Mouse (Mus musculus) limb, embryonic 14.5 days (tissue): ENCODE data around the gene Fndc3b. TPM values are rescaled to one million over a fixed set of nuclear protein-coding genes. Genes with fewer than 3 reads are reported as not detected.

Source experiments
- ATAC-seq: fragments of 200-750 bp; cut with Nextera tagmentation; 2 replicates; pipeline ENCODE4 v1.8.0; 2017; ENCODE audit warnings: low read depth, moderate number of reproducible peaks, moderate TSS enrichment; ENCODE audit not compliant: low FRiP score
- DNase-seq: peaks from one replicate; pipeline ENCODE4 v3.0.0-alpha.2; 2015; ENCODE audit warnings: low spot score
- H3K27ac ChIP-seq: fragments of 300-500 bp; sonication (generic); replicated peaks from 2 replicates; pipeline ENCODE4 v1.5.1; 2014; ENCODE audit warnings: low read depth, mild to moderate bottlenecking, low read length, moderate library complexity, mixed read lengths
- H3K27me3 ChIP-seq: fragments of 300-500 bp; sonication (generic); 2 replicates; pipeline ENCODE4 v1.6.1; 2014; ENCODE audit warnings: low read length, mixed read lengths; ENCODE audit not compliant: control insufficient read depth, insufficient read depth
- H3K36me3 ChIP-seq: fragments of 300-500 bp; sonication (generic); 2 replicates; pipeline ENCODE4 v1.6.1; 2014; ENCODE audit warnings: mild to moderate bottlenecking, low read length, moderate library complexity, mixed read lengths; ENCODE audit not compliant: control insufficient read depth, insufficient read depth
- H3K4me1 ChIP-seq: fragments of 300-500 bp; sonication (generic); 2 replicates; pipeline ENCODE4 v1.6.1; 2014; ENCODE audit warnings: antibody characterized with exemption, low read length, mixed read lengths; ENCODE audit not compliant: control insufficient read depth, insufficient read depth
- H3K4me2 ChIP-seq: fragments of 300-500 bp; sonication (generic); replicated peaks from 2 replicates; pipeline ENCODE4 v1.6.1; 2014; ENCODE audit warnings: low read depth, mild to moderate bottlenecking, low read length, moderate library complexity; ENCODE audit not compliant: severe bottlenecking
- H3K4me3 ChIP-seq: fragments of 300-500 bp; sonication (generic); replicated peaks from 2 replicates; pipeline ENCODE4 v1.5.1; 2014; ENCODE audit warnings: low read length
- H3K9ac ChIP-seq: fragments of 300-500 bp; sonication (generic); 2 replicates; pipeline ENCODE4 v1.6.1; 2014; ENCODE audit warnings: mild to moderate bottlenecking, low read depth, low read length, moderate library complexity; ENCODE audit not compliant: severe bottlenecking
- H3K9me3 ChIP-seq: fragments of 300-500 bp; sonication (generic); 2 replicates; pipeline ENCODE4 v1.6.1; 2016; ENCODE audit warnings: low read length; ENCODE audit not compliant: control insufficient read depth
- POLR2A ChIP-seq: fragments of 200-500 bp; IDR thresholded peaks from 2 replicates; pipeline ENCODE4 v1.8.0; 2012; ENCODE audit warnings: inconsistent platforms, mild to moderate bottlenecking, moderate library complexity, borderline replicate concordance; ENCODE audit not compliant: insufficient read depth, insufficient read length; ENCODE audit errors: extremely low read depth
- WGBS: fragments of 180-500 bp; shearing (Covaris S2); extraction: QIAGEN DNeasy Blood & Tissue Kit; methylation state at CpG from one replicate; pipeline ENCODE4 v1.1.7; 2014; 5-methylcytosine and 5-hydroxymethylcytosine counted together
- polyA plus RNA-seq, 2 experiments: library from polyadenylated mRNA; depleted of rRNA in 1 of 2; stranded (reverse) in 1 of 2; unstranded in 1 of 2; fragments of >200 nt; fragmentation: Nextera tagmentation in 1 of 2; extraction: Ambion mirVana in 1 of 2; gene quantifications; 2 replicates each; pipeline versions ENCODE4 v1.2.1 to v1.2.3; 2012 to 2014

The Fndc3b gene
- polyA plus RNA-seq, 2 experiments = 39.6 to 41.3 TPM

DNA sequence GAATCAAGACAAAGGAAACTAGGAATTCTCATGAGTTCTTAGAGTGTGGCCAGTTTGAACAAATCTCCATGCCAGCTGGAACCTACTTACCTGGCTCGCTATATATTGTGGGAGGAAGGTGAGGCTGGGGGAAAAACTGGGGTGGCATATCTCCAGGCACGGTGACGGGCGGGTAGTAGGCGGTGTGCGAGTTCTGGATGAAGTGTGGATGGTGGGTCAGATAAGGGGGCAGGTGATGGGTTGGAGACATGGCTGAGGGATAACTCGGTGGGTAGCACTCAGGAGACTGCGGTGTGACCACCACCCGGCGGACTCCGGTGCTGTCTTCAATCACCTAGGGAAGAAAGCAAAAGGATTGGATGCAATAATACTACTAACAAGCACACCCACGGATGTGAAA lies 169.3 kb downstream of the Fndc3b start:
- Histone ChIP-seq H3K36me3 (peaks cover 25% of the 10 kb centered on the region), H3K9ac (no peak overlapping the region), H3K9me3 (no peaks in the 10 kb centered on the region), H3K27me3 (no peaks in the 10 kb centered on the region), H3K4me3 (no peak overlapping the region), H3K4me2 (no peak overlapping the region), H3K4me1 (no peaks in the 10 kb centered on the region), H3K27ac (no peak overlapping the region)
- no peak for TF ChIP-seq POLR2A
- WGBS = 93% methylated on average over 12 of the region's 12 CpGs
- ATAC-seq (no peak), DNase-seq (no peak)

DNA sequence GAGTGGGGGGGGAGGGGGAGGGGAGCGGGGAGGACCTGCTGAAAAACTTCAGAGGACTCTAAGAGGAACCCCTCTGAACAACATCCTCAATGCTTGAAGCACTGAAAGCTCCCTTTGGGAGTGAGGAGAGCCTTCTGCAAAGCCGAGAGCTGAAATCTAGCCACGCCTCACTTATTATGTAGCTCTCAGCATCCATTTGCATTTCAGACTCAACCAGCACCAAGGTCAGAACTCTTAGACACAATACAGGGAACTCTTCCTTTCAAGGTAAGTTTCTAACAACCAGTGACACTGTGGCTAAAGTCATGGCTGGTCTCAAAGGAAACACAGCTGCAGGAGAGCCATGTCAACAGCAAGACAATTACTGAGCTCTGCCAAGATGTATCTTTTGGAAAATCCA lies 169.9 kb downstream of the Fndc3b start:
- ATAC-seq (no peak), DNase-seq (no peak)
- Histone ChIP-seq H3K9ac (no peak overlapping the region), H3K27me3 (no peaks in the 10 kb centered on the region), H3K4me3 (no peak overlapping the region), H3K4me1 (no peaks in the 10 kb centered on the region), H3K9me3 (no peaks in the 10 kb centered on the region), H3K4me2 (no peak overlapping the region), H3K27ac (no peak overlapping the region), H3K36me3 (peaks cover 31% of the 10 kb centered on the region)
- WGBS = 100% methylated on average over 2 of the region's 3 CpGs
- TF ChIP-seq POLR2A = no peak

DNA sequence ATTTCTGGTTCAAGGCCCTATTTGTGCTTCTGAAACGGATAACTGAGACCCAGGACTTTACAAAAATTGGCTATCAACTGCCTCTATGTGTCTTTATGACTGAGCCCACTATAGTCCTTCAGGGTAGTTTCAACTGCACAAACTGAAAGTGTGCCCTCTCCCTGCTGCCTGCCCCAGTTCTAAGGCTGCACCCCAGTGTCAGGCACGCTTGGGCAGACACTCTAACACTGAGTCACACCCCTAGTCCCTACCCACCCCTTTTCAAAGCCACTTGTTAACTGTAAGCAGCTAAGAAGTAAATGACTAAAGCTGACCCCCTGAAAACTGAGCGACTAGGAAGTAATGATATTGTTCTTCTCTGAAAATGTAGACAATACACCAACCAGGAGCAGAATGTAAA lies 176.9 kb downstream of the Fndc3b start:
- DNase-seq (no peak), ATAC-seq (no peak)
- Histone ChIP-seq H3K4me1 (peaks cover 5% of the 10 kb centered on the region; the same call in 1 of the 2 replicates), H3K9me3 (no peaks in the 10 kb centered on the region), H3K9ac (no peak overlapping the region), H3K36me3 (peaks cover 58% of the 10 kb centered on the region), H3K4me2 (no peak overlapping the region), H3K27ac (no peak overlapping the region), H3K4me3 (no peak overlapping the region), H3K27me3 (no peaks in the 10 kb centered on the region)
- 78% methylated on average over 3 of the region's 3 CpGs for WGBS
- TF ChIP-seq POLR2A = no peak

GRCm38 (mm10) chr3:27533721-27534120 lies 177.4 kb downstream of the Fndc3b start:
- peaks cover 63% of the 10 kb centered on the region for H3K36me3 ChIP-seq
- DNase-seq = no peak
- no peak overlapping the region for H3K9ac ChIP-seq
- H3K4me1 ChIP-seq = peaks cover 5% of the 10 kb centered on the region; the same call in 1 of the 2 replicates
- no peak overlapping the region for H3K4me2 ChIP-seq
- ATAC-seq = no peak
- no peak overlapping the region for H3K27ac ChIP-seq
- no peaks in the 10 kb centered on the region for H3K9me3 ChIP-seq
- TF ChIP-seq POLR2A = no peak
- H3K4me3 ChIP-seq = no peak overlapping the region
- no peaks in the 10 kb centered on the region for H3K27me3 ChIP-seq
- WGBS = 76% methylated on average over 4 of the region's 4 CpGs

- Histone ChIP-seq H3K4me1 (peaks cover 5% of the 10 kb centered on the region; the same call in 1 of the 2 replicates), H3K4me2 (no peak overlapping the region), H3K27me3 (no peaks in the 10 kb centered on the region), H3K4me3 (no peak overlapping the region), H3K27ac (no peak overlapping the region), H3K9me3 (no peaks in the 10 kb centered on the region), H3K36me3 (peaks cover 56% of the 10 kb centered on the region), H3K9ac (no peak overlapping the region)
- no peak for DNase-seq
- no peak for TF ChIP-seq POLR2A
- no peak for ATAC-seq
- 53% methylated on average over 4 of the region's 4 CpGs for WGBS
These were observed 179.1 kb downstream of the Fndc3b start for GRCm38 (mm10) chr3:27531993-27532392.

- Histone ChIP-seq H3K27ac (no peak overlapping the region), H3K4me2 (no peak overlapping the region), H3K9me3 (no peaks in the 10 kb centered on the region), H3K27me3 (no peaks in the 10 kb centered on the region), H3K4me3 (no peak overlapping the region), H3K36me3 (peaks cover 43% of the 10 kb centered on the region), H3K9ac (no peak overlapping the region), H3K4me1 (peaks cover 5% of the 10 kb centered on the region; the same call in 1 of the 2 replicates)
- WGBS = 63% methylated on average over 7 of the region's 7 CpGs
- DNase-seq = no peak
- TF ChIP-seq POLR2A = no peak
- 0 out of 2 replicates have a peak, but pooled peaks have one; percentile 54 for ATAC-seq
These were observed 180.7 kb downstream of the Fndc3b start for GRCm38 (mm10) chr3:27530370-27530769.
